Mouse (Mus musculus) urinary bladder, adult 2 months (tissue): Measurements from ENCODE around the gene Tmem199. TPM values are rescaled to one million over a fixed set of nuclear protein-coding genes. Genes with fewer than 3 reads are reported as not detected.

Source experiments
- DNase-seq: peaks from one replicate; pipeline ENCODE4 v3.0.0; 2022; ENCODE audit warnings: low spot score
- polyA plus RNA-seq: library from polyadenylated mRNA; depleted of rRNA; stranded (reverse); fragments of >200 nt; gene quantifications from 2 replicates; pipeline ENCODE4 v1.2.3, GENCODE M21; 2012; rRNA removed

Tmem199 gene
- polyA plus RNA-seq, 1 experiment: 41.2 TPM

DNA sequence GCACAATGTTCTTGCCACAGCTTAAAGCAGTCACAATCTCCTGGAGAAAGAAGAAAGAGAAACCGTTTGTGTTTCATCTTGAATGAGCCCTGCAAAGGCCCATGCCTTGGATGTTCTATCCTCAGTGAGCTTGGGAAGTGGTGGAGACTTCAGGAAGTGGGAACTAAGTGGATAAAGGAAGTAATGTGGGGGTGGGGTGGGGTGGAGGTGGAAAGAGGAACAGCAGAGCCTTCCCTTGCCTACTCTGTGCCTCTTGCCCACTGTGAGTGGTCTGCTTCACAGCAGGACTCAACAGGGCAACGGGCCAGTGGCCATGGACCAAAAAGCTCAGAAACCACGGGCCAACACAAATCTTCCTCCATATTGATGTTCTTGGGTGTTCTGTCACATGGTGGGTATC, 36.7 kb downstream of the Tmem199 start:
- no peak for DNase-seq

DNA sequence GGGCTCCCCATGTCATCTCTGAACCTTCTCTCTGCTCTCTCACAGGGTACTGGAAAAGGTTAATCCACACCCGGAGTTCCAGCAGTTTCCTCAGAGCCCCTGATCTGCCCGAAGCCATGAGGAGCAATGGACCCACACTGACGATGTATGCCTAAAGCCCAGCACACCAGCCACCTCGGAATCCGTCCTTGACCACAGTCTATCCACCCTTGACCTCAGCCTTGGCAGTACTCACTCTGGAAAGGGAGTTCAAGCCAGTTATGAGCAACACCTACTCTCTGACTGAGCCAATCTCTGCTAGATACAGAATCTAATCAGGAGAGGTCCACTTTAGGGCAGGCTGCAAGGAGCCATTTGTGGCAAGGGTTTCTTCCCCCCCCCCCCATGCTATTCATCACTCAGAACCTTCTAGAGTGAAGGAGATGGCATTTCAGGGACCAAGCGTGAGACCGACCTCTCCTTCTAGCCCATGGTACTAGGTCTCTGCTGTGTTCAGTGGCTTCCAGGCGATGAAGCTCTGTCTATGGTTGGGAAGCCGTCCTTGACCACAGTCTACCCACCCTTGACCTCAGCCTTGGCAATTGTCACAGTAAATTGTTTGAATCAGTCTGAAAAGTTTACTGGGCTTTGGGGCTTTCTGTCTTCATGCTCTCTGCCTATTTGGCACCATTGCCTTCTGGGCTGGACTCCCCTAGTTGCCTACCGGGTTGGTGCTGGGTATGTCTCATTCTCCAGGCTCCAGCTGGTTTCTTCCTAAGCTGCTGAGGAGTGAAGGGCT, 40.5 kb downstream of the Tmem199 start:
- DNase-seq: no peak

DNA sequence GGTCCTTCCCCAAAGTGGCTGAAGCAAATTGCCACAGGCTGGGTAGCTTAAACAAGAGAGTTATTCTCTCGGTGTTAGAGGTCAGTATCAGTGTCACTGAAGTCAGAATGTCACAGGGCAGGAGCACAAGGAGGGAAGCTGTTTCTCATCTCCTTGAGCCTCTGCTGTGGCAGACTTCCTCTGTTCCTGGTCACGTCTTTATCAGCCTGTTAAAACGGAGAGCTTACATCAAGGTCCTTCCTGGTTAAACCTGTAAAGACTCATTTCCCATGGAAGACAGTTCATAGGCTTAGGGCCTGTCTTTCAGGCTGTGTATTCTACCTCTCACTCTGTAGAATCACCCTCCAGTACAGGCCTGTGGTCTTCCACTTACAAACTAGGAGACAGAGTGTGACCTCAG, 44.0 kb downstream of the Tmem199 start:
- no peak for DNase-seq

DNA sequence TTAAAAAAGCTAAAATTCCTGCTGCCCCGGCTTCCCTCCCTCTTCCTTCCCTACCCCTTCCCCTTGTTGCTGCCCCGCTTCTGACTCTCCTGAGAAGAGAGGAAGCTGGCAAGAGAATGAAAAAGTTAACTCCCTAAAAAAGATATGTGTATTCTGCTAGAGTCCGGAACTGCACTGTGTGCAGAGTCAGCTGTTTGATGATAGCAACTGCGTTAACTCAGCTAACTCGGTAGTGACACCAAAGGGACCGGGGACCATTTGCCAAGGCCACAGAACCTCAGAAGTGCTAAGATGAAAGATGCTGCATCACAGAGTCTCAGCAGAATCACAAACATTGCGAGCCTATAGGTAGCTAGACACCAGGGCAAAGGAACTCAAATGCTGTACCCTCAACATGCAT, 44.5 kb downstream of the Tmem199 start:
- DNase-seq: no peak

DNA sequence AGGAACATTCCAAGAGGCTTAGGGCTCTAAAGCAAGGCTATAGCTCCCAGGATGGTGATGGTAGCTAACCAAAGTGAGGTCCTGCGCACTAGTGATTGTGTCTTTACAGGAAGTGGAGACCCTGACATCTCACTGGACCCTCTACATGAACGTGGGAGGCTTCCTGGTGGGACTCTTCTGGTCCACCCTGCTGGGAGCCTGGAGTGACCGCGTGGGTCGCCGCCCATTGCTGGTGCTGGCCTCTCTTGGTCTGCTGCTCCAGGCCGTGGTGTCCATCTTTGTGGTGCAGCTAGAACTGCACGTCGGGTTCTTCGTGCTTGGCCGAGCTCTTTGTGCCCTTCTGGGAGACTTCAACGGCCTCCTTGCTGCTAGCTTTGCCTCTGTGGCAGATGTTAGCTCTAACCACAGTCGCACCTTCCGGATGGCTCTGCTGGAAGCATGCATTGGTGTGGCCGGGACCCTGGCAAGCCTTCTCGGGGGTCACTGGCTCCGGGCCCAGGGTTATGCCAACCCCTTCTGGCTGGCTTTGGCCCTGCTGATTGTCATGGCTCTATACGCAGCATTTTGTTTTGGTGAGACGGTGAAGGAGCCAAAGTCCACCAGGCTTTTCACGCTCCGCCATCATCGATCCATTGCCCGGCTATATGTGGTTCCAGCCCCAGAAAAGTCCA, 45.6 kb downstream of the Tmem199 start:
- DNase-seq: no peak

DNA sequence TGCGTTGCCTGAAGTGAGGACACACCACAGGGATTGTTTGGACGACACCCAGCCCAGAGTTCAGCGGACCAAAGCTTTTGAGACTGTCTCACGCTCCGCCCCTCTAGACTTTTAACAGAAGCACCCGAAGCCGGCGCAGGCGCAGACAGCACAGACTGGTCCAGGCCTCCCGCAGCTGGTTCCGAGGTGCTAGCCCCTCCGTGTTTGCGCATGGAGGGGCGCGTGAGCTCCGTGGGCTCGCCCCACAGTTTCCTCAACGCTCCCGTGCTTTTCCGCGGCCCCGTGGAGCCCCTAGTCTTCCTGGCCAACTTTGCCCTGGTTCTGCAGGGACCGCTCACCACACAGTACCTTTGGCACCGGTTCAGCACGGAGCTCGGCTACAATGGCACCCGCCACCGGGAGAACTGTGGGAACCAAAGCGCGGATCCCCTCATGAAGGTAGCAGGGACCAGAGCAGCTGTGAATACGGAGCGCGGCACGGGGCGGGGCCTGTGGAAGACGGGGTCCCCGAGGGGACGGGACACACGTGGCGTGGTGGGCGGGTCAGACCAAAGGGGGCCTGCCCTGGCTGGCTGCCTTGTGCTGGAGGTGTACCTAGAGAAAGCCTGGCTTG, 46.3 kb downstream of the Tmem199 start, which contains the start of gene Slc46a1:
Gene Slc46a1 (plus strand): TSS at position 130 of the 613 bp plus-strand sequence.
- DNase-seq: peak; percentile 62

DNA sequence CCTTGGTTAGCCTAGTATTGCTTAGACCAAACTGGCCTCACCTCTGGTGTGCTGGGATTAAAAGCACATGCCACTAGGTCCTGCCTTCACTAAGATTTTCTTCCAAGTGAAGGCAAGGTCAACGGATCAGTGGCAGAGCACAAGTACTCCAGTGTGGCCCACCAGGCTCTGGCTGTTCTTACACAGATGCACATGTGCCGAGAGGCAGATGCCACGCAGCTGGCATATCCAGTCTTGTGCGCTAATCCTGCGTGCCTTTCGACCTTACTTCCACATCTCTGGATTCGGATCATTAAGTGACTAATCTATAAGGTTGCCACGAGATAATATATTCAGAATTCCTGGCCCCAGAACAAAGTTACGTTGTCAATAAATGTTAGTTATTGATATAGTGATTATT, 46.9 kb downstream of the Tmem199 start:
- no peak for DNase-seq

DNA sequence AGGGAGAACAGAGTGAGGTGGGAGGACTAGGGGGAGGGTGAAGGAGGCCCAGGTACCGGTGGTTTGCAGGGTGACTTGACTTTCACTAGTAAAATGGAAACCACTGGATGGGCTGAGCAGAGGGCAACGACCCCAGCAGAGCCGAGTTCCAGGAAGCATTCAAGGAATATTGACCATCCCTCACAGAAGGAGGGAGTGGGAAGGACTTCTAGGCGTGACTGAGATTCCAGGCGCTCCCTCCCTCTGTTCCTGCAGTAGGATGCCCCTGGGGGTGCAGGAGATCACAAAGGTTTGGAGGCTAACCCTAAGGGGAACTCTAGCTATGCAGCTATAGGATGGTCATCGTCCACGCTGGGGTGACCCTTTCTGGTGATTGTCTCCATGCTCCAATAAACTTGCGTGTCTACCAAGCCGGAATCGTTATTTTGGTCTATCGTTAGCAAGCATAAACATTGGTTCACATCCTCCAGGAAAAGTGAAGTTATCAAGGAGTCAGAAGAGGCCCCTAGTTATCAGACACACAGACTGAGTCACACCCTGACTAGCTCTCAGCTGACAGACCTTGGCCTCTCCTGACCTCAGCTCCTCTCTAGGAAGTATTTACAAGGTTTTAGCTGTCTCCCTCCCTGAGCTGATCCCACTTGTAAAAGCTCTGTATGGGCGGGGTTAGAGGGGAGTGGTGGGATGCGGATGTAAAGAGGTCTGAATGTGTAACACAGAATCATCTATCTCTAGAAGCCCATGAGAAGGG, 48.5 kb downstream of the Tmem199 start:
- no peak for DNase-seq

DNA sequence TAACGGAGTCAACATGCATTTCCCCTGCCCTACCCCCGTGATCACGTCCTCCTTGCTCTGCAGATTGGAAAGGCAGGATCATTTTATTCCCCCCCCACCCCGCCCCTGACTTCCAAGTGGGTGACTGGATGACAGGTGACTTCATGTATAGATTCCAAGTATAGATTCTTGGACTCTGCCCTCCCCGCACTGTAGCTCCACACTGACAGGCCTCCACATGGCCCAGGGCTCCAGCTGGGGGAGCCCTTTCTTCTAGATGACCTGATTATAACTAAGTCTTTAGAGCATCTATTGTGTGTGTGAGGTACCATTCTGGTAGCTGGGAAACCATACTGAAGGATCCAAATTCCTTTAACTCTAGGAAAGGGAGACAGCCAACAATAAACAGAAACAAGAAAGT, 49.3 kb downstream of the Tmem199 start:
- no peak for DNase-seq

DNA sequence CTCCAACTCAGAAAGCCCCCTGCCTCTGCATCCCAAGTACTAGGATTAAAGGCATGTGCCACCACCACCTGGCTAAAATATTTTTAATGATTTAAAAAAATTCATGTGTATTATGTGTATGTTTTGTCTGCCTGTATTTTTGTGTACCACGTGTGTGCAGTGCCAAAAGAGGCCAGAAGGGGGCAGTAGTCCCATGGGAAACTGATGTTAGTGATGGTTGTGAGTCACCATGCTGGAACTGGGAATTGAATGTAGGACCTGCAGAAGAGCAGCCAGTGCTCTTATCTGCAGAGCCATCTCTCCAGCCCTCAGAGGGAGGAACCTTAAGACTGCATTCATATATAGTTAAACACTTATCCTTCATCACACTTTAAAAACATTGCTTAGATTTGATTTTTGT, 50.1 kb downstream of the Tmem199 start:
- DNase-seq: no peak

DNA sequence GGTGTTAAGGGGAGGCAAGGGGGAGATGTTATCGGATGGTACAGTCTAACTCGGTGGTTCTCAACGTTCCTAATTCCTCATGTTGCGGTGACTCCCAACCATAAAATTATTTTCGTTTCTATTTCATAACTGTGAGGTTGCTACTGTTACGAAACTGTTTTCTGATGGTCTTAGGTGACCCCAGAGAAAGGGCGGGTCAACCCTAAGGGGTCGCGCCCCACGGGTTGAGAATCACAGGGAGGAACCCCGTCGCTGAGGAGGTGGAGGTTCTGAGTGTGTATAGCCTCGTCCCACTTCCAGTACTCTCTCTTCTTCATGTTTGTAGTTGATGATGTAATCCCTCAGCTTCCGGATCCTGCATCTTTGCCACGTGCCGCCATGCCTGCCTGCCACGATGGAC, 53.2 kb downstream of the Tmem199 start:
- no peak for DNase-seq

Other genes with a start within 250 kb of the Tmem199 start
- gene BC030499, start 221.3 kb downstream of the Tmem199 start, polyA plus RNA-seq: 0.28 and 0.55 TPM in 2 replicates
- 1.4 and 1.7 TPM in 2 replicates for gene Spag5, start 210.6 kb downstream of the Tmem199 start, polyA plus RNA-seq
- 3.3 and 4.1 TPM in 2 replicates for gene Aldoc, start 189.2 kb downstream of the Tmem199 start, polyA plus RNA-seq
- gene Pigs, start 183.8 kb downstream of the Tmem199 start, polyA plus RNA-seq: 44.2 and 44.9 TPM in 2 replicates
- gene Unc119, start 168.7 kb downstream of the Tmem199 start, polyA plus RNA-seq: 91.5 and 94.3 TPM in 2 replicates
- 0.08 and 0.15 TPM in 2 replicates for gene Foxn1, start 125.6 kb downstream of the Tmem199 start, polyA plus RNA-seq
- gene Slc13a2, start 90.0 kb downstream of the Tmem199 start, polyA plus RNA-seq: 0.04 and 0.07 TPM in 2 replicates
- 24.3 and 26.3 TPM in 2 replicates for gene Slc46a1, start 46.5 kb downstream of the Tmem199 start, polyA plus RNA-seq
- gene Sarm1, start 14.4 kb downstream of the Tmem199 start, polyA plus RNA-seq: 0.54 and 0.81 TPM in 2 replicates
- 3.6 and 4.4 TPM in 2 replicates for gene Vtn, start 13.1 kb downstream of the Tmem199 start, polyA plus RNA-seq
- gene Sebox, start 8.7 kb downstream of the Tmem199 start, polyA plus RNA-seq: not detected in 2 replicates
- gene Poldip2, start within 50 bp of the Tmem199 start, polyA plus RNA-seq: 52.5 and 54.7 TPM in 2 replicates
- gene Tnfaip1, start 24.2 kb upstream of the Tmem199 start, polyA plus RNA-seq: 37.1 and 39.9 TPM in 2 replicates
- gene Ift20, start 24.2 kb upstream of the Tmem199 start, polyA plus RNA-seq: 87.2 and 93.1 TPM in 2 replicates
- 8.7 and 10.7 TPM in 2 replicates for gene Tmem97, start 38.6 kb upstream of the Tmem199 start, polyA plus RNA-seq
- gene Nlk, start 185.2 kb upstream of the Tmem199 start, polyA plus RNA-seq: 18.7 and 21.0 TPM in 2 replicates
- 35.4 and 41.7 TPM in 2 replicates for gene Ccnq, start 239.6 kb upstream of the Tmem199 start, polyA plus RNA-seq